Mouse (Mus musculus): ENCODE results near the gene Abhd10. TPM values are rescaled to one million over a fixed set of nuclear protein-coding genes. Genes with fewer than 3 reads are reported as not detected.

Abhd10 gene
- polyA plus RNA-seq, 1 experiment = 5.0 TPM

DNA sequence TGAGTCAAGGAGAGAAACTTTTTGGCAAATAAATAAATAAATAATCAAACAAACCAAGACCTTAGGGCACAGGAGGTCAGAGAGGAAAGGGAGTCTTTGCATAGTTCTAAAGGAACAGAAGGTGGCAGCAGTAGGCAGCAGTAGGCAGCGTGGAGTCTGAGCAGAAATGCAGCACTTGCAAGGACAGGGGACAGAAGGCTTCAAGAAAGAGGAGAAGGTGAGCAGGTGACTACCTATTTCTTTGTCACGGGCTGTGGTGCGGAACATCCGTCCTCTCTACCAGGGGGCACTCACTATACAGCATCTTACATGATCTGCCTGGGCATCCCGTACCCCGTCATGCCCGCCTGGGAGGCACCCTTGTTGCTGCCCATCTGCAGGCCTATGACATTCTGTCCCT lies 31.5 kb downstream of the Abhd10 start:
- no peak for TF ChIP-seq GATA1 (IDR thresholded peaks at IDR 0.05; ENCODE audit: low read length)

DNA sequence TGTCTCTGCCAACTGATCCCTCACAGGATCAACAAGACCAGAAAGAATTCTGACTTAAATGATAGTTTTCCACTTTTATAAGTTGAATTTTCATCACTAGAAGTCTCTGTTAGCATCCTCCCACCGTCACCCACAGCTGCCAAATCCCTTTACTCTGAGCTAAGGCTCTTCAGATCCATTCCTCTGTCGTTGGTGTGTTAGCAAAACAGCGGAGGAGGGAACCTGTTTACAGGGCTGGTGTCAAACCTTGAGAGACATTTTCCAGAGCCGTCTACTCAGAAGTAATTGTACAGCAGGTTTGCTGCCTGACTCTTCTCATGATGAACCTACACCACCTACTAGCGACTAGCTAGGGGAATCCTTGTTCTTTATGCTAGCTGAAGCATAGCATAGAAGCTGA lies 43.5 kb downstream of the Abhd10 start:
- TF ChIP-seq GATA1 (IDR thresholded peaks at IDR 0.05; ENCODE audit: low read length) = no peak

DNA sequence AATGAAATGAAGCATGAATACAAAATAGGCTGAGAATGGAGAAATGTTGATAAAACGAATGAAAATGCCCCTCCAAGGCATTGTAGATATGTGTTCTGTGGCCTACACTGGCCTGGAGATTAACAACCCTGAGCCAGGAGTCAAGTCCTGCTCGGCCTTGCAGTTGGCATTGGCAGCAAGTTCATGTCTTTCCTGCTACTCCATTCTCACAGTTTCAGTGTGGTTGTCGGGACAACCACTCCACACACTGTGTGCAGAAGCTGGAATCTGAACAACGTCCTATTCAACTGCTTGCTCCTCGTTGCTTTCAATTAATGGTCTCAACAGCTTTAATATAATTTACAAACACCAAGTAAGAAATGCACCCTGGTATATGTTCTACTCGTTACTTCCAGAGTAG lies 44.8 kb downstream of the Abhd10 start:
- TF ChIP-seq GATA1 (IDR thresholded peaks at IDR 0.05; ENCODE audit: low read length) = no peak

DNA sequence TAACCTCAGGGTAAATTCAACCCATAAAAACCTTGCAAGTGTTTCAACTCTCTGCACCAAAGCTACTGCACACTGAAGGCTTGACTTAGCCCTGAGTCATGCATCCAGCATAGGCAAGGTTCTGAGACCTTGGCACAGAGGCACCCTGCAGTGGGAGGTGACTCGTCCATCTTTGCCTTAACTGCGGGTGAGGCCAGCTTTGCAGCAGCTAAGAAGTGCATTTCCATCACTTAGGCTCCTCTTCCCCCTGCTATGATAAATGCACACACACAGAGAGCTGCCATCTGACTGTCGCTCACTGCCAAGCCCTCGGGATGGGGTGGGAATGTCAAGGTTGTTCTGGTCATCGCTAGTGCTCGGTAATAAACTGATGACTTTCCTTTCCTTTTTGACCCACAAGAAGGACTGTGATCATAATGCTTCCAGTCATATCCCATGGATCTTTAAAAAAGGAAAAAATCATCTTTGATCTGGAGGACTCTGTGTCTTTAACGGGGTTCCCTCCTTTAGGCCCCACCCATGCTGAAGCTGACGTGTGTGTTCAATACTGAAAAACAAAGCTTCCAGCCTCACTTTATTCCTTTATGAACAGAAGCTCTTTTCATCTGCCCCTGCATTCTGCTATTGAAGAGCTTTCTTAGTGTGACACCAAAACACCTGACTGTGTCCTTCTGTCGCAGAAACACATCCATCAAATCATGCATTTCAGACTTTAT lies 47.2 kb downstream of the Abhd10 start:
- TF ChIP-seq GATA1 (IDR thresholded peaks at IDR 0.05; ENCODE audit: low read length) = no peak

DNA sequence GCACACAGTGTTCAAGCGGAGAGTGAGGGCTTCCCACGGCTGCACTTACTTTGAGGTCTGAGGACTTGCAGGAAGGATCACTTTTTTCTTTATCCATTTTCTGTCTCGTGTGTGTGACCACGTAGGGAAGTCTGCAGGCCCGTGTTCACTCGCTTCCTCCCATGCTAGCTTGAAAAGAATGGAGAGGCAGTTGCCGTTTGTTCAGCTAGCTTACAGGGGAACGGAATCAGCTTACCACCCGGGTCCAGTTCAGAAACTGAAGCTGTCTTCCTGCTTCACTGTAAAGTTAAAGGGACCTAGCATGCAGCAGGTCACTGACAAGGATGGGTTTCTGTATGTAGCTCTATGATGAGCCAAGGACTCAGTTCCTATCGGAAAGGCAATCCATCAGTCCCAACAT lies 49.2 kb downstream of the Abhd10 start, which contains the start of gene Tmprss7:
Tmprss7 (minus strand) TSS at position 101 of the 400 bp plus-strand sequence.
- TF ChIP-seq GATA1 (IDR thresholded peaks at IDR 0.05; ENCODE audit: low read length) = no peak

DNA sequence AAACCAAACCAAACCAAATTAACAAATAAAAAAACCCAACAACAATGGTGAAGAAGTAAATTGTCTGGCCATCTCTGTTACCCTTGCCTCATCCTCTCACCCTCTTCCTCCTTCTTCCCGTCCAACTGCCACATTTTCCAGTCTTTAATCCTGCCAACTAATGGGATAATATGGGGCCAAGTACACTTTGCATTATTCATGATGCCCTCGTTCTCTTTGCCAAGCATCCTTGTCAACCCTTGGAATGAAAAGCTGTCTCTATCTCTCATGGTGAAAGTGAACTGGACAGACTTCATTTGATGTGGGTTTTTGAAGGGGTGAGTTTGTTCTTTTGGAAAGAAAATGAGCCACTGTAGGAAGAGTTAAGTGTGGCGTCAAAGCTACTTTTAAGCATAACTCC lies 49.9 kb downstream of the Abhd10 start:
- TF ChIP-seq GATA1 (IDR thresholded peaks at IDR 0.05; ENCODE audit: low read length) = no peak

DNA sequence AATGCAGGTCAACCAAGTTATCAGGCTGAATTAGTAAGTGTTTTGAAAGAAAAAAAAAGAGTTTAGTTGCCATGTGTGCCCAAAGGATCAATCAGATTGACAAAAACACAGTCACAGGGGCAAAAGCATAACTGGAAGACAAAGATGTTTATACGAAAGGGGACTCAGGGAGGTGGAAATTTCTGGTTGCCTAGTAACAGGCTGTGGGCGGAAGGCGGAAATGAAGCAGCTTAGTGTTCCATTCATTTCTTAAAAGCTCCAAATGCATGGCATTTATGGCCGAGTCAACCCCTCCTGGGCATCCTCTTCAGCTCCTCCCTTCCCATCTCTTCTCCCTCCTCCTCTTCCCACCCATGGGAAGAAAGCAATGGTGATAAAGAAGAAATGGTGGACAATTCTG lies 52.6 kb downstream of the Abhd10 start:
- no peak for TF ChIP-seq GATA1 (IDR thresholded peaks at IDR 0.05; ENCODE audit: low read length)

DNA sequence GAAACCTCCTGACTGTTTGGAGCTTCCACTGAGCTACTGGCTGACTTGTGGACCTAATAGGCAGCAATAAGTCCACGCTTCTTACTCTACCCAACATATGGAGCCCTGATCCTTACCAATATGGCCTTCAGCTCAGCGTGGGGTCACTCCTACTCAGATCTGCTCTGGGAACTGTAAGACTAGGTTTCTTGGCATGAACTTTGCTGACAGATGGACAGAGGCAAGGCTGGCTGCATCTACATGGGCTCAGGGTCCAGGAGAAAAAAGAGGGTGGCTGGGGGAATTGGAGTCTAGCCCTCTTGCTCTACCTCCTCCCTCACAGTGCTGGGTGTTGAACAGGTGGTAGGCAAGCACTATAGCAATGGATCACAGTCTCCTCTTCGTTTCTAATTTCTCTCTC lies 55.9 kb downstream of the Abhd10 start:
- TF ChIP-seq GATA1 (IDR thresholded peaks at IDR 0.05; ENCODE audit: low read length) = no peak

DNA sequence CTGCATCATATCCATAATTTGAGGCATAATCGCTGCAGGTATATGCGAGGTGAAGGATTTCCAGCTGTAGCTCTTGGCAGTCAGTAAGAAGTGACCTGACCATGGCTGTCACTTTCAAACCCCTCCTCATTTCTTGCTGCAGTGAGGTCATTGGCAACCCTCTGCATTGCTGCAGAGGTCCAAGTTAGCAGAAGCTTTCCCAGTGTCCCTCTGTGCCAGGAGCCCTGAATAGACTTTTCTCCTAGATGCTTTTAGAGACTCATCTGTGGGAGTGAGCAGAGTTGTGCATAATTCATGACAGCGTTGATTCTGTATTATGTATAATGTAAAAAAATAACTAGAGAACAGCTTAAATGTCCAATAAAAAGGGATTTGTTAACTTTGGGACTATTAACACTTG lies 57.5 kb downstream of the Abhd10 start:
- TF ChIP-seq GATA1 (IDR thresholded peaks at IDR 0.05; ENCODE audit: low read length) = no peak

DNA sequence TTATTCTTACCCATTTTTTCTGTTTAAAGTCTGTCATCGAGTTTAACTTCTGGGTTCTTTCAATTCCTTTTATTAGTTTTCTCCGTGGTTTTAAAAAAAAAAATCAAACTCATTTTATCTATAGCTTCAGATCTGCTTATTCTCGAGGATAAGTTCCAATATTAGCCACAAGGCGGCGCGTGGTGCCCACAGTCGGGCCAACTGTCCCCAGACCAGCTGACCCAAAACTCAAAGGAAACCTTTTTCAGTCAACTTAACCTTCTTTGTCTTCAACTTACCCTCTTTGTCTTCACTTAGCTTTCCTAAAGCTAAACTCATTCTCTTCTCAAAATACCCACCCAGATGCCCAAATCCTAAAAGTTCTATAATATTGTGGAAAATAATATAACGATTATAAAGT lies 57.9 kb downstream of the Abhd10 start:
- no peak for TF ChIP-seq GATA1 (IDR thresholded peaks at IDR 0.05; ENCODE audit: low read length)

Other genes starting within 250 kb of the Abhd10 start
- gene Gm609, start 250.0 kb downstream of the Abhd10 start, polyA plus RNA-seq (2012) = not detected in 2 replicates
- not detected in 2 replicates for gene Gm17783, start 210.9 kb downstream of the Abhd10 start, polyA plus RNA-seq (2012)
- gene Slc9c1, start 207.6 kb downstream of the Abhd10 start, polyA plus RNA-seq (2012) = not detected in 2 replicates
- gene Gcsam, start 132.6 kb downstream of the Abhd10 start, polyA plus RNA-seq (2012) = not detected in 2 replicates
- gene BC016579, start 88.9 kb downstream of the Abhd10 start, polyA plus RNA-seq (2012) = not detected in 2 replicates
- gene Tmprss7, start 49.3 kb downstream of the Abhd10 start, polyA plus RNA-seq (2012) = 0.02 and 0.03 TPM in 2 replicates
- not detected in 2 replicates for gene Tagln3, start 18.3 kb downstream of the Abhd10 start, polyA plus RNA-seq (2012)
- not detected in 2 replicates for gene Phldb2, start 210.6 kb upstream of the Abhd10 start, polyA plus RNA-seq (2012)

All from G1E-ER4 (cell line).